Mouse (Mus musculus): ENCODE data around the gene Zc3h12d.

- TF ChIP-seq CTCF (IDR thresholded peaks at IDR 0.05; ENCODE audit: borderline replicate concordance, insufficient read depth, low read depth, low read length), result no peak
- TF ChIP-seq POLR2A (IDR thresholded peaks at IDR 0.05; ENCODE audit: borderline replicate concordance, insufficient read depth, low read length), result no peak
These were observed 2.5 kb downstream of the Zc3h12d start for GRCm38 (mm10) chr10:7834671-7835225.

Data from cerebellum, adult 2 months (tissue).